Mouse (Mus musculus): ENCODE results near the gene Lyz2.
"Not testable (repeated sequence)": the region's sequence is repeated elsewhere in the genome, so short reads cannot be mapped to it uniquely, and the experiment has no call there.

Lyz2 gene

DNA sequence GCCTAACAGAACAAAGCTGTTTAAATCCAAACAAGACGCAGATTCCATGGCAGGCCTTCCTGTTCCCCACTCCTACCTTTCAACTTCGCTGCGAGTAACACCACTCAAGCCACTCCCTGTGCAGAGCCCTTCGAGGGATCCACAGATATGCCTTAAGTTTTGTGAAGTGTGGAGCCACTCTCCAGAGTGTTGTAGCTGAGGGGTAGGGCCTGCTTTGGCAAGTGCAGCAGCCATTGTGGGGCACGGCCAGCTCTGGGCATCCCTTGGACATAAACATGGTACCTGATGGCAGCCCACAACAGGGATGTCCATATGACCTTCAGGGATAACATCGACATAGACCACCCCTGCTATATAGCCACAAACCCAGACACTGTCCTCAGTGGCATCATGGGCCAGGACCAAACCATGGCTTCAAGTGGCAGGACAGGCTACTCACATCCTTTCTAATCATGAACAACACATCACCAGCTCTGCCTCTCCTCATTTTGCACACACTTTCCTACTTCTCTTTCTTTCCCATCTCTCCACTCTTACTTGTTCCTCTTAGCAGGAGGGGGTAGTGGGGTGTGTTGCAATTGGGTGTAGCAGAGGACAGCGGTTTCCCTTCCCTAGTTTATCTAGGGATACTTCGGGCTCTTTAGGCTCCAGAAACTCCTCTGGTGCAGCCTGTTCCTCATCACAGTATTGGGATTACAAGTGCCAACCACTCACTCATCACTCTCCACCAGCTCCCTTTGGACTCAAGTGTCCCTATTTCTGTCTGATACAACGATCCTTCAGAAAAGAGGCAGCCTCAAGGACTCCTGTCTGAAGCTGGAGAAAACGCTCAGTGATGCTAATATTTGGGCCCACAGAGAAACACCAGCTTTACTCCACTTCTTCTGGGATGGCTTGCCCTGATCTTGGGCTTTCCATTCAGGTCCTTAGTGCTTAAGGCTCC, 2.7 kb upstream of the Lyz2 start:
- DNase-seq (ENCODE audit: low spot score in 2 of 2): no peak

DNA sequence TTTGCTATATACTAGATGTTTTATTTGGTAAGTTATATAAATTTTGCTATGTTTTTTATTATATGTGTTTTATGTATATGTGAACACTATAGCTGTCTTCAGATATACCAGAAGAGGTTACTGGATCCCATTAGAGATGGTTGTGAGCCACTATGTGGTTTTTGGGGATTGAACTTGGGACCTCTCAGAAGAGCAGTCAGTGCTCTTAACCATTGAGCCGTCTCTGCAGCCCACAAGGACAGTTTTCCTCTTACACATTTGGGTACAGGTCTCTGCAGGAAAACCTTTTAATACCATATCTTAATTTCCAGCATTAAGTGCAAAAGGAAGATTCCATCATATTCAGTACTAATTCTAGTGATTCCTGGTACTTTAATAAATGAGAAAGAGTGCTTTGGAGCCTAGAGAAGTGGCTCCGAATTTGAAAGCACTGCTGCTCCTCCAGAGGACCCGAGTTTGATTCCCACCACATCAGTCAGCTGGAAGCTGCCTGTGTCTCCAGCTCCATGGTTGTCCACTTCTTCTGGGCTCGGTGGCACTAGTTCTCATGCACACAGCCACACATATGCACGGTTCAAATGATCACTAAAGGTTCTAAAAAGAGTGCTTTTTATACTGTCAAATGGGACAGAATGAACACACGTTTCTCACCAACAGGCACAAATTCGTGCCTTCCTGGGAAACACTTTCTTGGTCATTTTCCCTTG, 1.9 kb upstream of the Lyz2 start:
- DNase-seq (ENCODE audit: low spot score in 2 of 2): no peak

- DNase-seq (ENCODE audit: low spot score in 2 of 2): not testable (repeated sequence)
Measured at GRCm38 (mm10) chr10:117283196-117283595, 1.1 kb upstream of the Lyz2 start.

DNA sequence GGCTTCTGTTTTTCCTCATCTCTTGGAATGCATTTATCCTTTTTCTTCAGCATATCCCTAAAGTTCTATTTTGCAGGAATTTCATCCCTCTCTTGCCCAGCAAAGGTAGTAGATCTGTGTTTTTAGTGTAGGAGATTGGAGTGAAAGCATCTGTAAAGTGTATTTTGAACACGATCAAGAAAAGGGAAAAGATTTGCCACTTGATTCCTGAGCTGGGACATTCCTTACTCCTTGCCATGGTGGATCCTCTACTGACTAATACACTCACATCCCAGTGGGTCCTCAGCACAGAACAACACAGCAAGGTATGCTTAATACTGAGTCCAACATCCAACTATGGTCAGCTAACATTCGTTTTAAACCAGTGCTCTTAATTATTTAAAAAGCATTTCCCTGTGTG, 430 bp upstream of the Lyz2 start:
- DNase-seq (ENCODE audit: low spot score in 2 of 2): no peak

DNA sequence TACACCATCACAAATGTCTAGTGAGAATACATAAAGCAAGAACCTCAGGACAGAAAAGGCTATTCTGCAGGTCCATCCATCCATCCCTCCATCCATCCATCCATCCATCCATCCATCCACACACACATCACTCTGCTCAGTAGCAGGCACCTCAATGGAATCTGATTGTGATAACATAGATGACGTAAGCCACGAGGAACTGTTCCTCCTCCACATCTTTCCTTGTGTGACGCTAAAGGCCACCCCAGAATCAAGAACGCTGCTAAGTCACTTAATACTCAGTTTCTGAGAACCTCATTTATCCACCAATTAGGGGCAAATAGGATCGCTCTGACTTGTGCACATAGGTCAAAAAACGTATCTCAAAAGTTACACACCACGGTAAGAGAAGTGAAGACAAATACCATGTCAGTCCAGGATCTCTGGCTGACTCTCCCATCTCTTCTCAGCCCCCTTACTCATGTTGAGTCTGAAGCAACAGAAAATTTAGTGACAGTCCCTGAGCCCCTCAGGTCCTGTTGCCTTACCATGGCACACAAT, 670 bp downstream of the Lyz2 start:
- no peak for DNase-seq (ENCODE audit: low spot score in 2 of 2)

- DNase-seq (ENCODE audit: low spot score in 2 of 2): no peak
Measured at GRCm38 (mm10) chr10:117280000-117280399, 2.1 kb downstream of the Lyz2 start.

GRCm38 (mm10) chr10:117278510-117278909, 3.6 kb downstream of the Lyz2 start:
- DNase-seq (ENCODE audit: low spot score in 2 of 2): not testable (repeated sequence)

- not testable (repeated sequence) for DNase-seq (ENCODE audit: low spot score in 2 of 2)
Measured at GRCm38 (mm10) chr10:117277779-117278178, 4.3 kb downstream of the Lyz2 start.

DNA sequence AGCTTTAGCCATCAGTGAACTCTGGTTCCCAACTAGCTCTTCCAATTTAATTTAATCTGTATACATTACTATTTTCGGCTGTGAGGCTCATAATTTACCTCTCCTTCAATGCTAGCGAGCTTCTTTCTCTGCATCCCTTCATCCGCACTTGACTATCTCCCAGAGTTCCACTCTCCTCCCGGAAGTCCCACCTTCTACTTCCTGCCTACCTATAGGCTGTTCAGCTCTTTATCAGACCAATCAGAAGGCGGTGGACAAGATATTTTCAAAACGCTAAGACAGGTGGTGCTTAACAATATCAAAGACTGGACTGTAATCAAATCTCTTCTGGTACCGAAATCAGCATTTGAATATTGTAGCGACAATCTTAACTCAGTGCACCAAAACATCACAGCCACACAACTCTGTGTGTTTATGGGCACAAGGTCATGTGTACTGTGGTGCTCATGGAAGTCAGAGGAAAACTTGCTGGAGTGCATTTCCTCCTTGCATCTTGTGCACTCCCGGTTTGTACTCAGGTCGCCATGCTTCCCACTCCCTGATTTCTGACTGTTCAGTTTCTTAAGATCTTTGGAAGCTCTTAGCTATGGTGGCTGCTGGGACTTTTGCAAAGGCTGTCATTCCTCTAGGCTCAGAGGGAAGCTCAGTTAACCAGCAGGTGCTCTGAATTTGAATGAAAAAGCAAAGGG, 6.3 kb downstream of the Lyz2 start:
- no peak for DNase-seq (ENCODE audit: low spot score in 2 of 2)

DNA sequence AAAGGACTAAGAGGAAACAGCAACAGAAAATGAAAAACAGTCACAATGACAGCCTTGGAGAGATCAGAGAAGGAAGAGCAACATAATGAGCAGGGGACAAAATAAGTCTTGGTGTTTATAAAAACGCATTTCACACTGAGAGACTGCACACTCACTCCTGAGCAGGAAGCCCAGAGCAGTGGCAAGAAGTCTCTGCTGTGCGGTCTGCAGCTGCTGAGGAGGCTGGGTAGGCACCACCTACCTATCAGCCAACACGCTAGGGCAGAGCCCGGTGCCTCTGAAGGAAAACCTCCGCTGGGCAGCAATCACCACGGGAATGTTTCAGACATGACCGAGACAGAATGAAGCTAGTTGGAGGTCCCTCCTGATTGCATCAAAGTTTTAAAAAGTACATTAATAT, 7.5 kb downstream of the Lyz2 start:
- DNase-seq (ENCODE audit: low spot score in 2 of 2): not testable (repeated sequence)

DNA sequence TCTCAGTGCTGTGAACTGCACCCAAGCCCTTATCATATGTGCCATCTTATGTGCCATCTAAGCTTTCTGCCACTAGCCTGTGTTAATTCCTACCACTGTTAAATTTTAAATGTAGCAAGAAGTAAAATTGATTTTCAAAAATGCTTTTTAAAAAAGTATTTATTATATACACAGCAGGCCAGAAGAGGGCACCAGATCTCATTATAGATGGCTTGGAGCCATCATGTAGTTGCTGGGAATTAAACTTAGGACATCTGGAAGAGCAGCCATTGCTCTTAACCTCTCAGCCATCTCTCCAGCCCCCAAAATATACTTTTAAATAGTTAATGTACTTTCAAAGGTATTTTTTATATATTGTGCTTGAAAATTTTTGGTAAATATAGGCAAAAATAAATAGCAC, 10.1 kb downstream of the Lyz2 start:
- DNase-seq (ENCODE audit: low spot score in 2 of 2): no peak

DNA sequence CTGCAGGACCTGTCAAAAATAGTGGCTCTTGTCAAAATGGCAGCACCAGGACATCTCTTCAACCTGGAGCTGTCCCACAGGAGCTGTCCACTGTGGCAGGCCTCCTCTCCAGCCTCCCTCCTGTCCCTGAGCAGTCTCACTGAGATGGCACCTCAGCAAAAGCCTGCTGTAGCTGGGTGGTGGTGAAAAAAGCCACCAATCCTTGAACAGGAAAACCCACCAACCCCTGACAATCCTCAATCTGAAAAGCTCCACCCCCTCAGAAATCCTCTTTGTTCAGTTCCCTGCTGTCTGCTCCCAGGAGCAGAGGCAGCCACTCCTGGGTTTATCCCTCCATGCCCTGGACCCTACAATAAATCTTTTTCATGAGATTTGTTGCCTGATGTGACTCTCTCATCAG, 22.3 kb downstream of the Lyz2 start:
- no peak for DNase-seq (ENCODE audit: low spot score in 2 of 2)

DNA sequence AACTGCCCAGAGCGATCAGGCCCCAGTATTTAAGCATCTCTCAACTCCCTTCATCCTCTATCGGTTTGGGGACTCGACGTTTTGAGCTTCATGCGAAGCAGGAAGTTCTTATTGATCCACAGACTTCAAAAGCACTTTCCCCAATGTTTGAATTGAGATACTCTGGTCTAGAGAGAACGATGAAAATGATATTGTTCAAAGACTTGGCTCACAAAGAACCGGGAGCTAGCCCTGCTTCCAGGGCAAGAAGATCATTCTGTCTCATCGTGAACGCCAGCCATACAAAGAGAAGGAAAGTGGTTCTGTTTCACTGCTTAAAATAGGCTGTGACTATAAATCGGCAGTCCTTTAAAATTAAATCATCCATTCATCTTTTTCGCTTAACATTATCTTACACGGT, 43.5 kb downstream of the Lyz2 start, which contains the start of gene 9530003J23Rik:
Gene 9530003J23Rik, minus strand, starts transcription at position 101 of the 400 bp plus-strand sequence.
- no peak for DNase-seq (ENCODE audit: low spot score in 2 of 2)

- DNase-seq (ENCODE audit: low spot score in 2 of 2): no peak
Measured at GRCm38 (mm10) chr10:117235866-117236265, 46.3 kb downstream of the Lyz2 start.

GRCm38 (mm10) chr10:117234825-117235224, 47.3 kb downstream of the Lyz2 start:
- no peak for DNase-seq (ENCODE audit: low spot score in 2 of 2)

- no peak for DNase-seq (ENCODE audit: low spot score in 2 of 2)
Measured at GRCm38 (mm10) chr10:117229826-117230225, 52.3 kb downstream of the Lyz2 start.

Data from right cerebral cortex, postnatal 10 days (tissue).